Mouse (Mus musculus) limb, embryonic 11.5 days (tissue): ENCODE results near the gene Dpyd. TPM values are rescaled to one million over a fixed set of nuclear protein-coding genes. Genes with fewer than 3 reads are reported as not detected.

Experiments used
- ATAC-seq: fragments of 200-750 bp; cut with Nextera tagmentation; 2 replicates; pipeline ENCODE4 v1.8.0; 2017; ENCODE audit warnings: low read depth; ENCODE audit not compliant: insufficient number of reproducible peaks, low FRiP score, low TSS enrichment
- DNase-seq: peaks from one replicate; pipeline ENCODE4 v3.0.0-alpha.2; 2015; ENCODE audit warnings: low spot score
- H3K27ac ChIP-seq: fragments of 300-500 bp; sonication (generic); replicated peaks from 2 replicates; pipeline ENCODE4 v1.5.1; 2014; ENCODE audit warnings: low read depth, mild to moderate bottlenecking, low read length
- H3K27me3 ChIP-seq: fragments of 300-500 bp; sonication (generic); 2 replicates; pipeline ENCODE4 v1.6.1; 2014; ENCODE audit warnings: mild to moderate bottlenecking, low read length, mixed read lengths; ENCODE audit not compliant: control insufficient read depth, insufficient read depth
- H3K36me3 ChIP-seq: fragments of 300-500 bp; sonication (generic); 2 replicates; pipeline ENCODE4 v1.6.1; 2014; ENCODE audit warnings: mild to moderate bottlenecking, low read length, moderate library complexity, mixed read lengths; ENCODE audit not compliant: control insufficient read depth, insufficient read depth
- H3K4me1 ChIP-seq: fragments of 300-500 bp; sonication (generic); 2 replicates; pipeline ENCODE4 v1.6.1; 2014; ENCODE audit warnings: low read length, mixed read lengths; ENCODE audit not compliant: control insufficient read depth, insufficient read depth
- H3K4me2 ChIP-seq: fragments of 300-500 bp; sonication (generic); 2 replicates; pipeline ENCODE4 v1.6.1; 2014; ENCODE audit warnings: low read depth, mild to moderate bottlenecking, moderate library complexity; ENCODE audit not compliant: severe bottlenecking
- H3K4me3 ChIP-seq: fragments of 300-500 bp; sonication (generic); 2 replicates; pipeline ENCODE4 v1.5.1; 2014; ENCODE audit warnings: low read depth, low read length
- H3K9ac ChIP-seq: fragments of 300-500 bp; sonication (generic); 2 replicates; pipeline ENCODE4 v1.6.1; 2014; ENCODE audit warnings: mild to moderate bottlenecking, low read length
- H3K9me3 ChIP-seq: fragments of 300-500 bp; sonication (generic); 2 replicates; pipeline ENCODE4 v1.6.1; 2016; ENCODE audit warnings: low read length; ENCODE audit not compliant: control insufficient read depth
- WGBS: fragments of 180-500 bp; shearing (Covaris S2); extraction: QIAGEN DNeasy Blood & Tissue Kit; methylation state at CpG from one replicate; pipeline ENCODE4 v1.1.7; 2014; 5-methylcytosine and 5-hydroxymethylcytosine counted together
- polyA plus RNA-seq: library from polyadenylated mRNA; unstranded; fragments of >200 nt; fragmentation: Nextera tagmentation; extraction: Ambion mirVana; gene quantifications from 2 replicates; pipeline ENCODE4 v1.2.1, GENCODE M21; 2014

Gene Dpyd
- polyA plus RNA-seq, 1 experiment from 2014 or later, result 7.4 TPM

DNA sequence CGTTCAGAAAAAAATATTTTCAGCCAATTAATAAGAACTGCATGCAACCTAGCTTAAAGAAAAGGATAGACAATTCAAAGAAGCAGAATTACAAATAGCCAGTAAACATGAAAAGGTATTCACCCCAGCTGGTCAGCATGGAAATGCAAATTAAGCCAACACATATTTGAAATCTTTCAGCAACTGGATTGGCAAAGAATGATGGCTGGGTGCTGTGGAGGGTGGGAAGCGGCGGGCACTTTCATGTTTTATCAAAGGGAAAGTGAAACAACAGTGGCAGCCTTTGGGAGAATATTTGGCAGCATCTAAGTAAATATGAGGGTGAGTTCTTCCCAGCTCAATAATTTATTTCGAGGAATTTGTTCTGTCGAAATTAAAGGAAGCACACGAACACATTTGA is 603.8 kb downstream of the Dpyd start:
- no peak for ATAC-seq
- Histone ChIP-seq H3K36me3 (no peaks in the 10 kb centered on the region), H3K4me3 (no peak overlapping the region), H3K4me2 (no peak overlapping the region), H3K27me3 (no peaks in the 10 kb centered on the region), H3K4me1 (no peaks in the 10 kb centered on the region), H3K27ac (no peak overlapping the region), H3K9ac (no peak overlapping the region), H3K9me3 (no peaks in the 10 kb centered on the region)
- no peak for DNase-seq
- 76% methylated on average over 6 of the region's 6 CpGs for WGBS

DNA sequence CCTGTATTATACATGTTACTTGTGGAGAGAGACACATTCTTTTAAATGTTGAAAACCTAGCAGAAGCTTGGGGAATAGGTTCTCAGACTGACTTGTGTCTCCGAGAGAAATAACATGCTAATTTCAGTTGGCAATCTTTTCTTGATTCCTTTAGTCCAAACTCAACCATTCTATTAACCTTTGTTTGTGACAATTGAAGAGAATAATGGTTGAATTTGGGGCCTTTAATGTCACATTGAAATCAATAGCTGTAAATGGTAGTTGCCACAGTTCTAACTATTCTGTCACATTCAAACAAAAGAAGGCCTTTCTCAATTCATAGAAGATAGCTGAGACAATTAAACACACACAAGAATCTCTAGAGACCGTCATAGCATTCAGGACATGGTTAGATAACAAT is 606.2 kb downstream of the Dpyd start:
- Histone ChIP-seq H3K4me3 (no peak overlapping the region), H3K9ac (no peak overlapping the region), H3K9me3 (no peaks in the 10 kb centered on the region), H3K27me3 (no peaks in the 10 kb centered on the region), H3K36me3 (no peaks in the 10 kb centered on the region), H3K4me2 (no peak overlapping the region), H3K27ac (no peak overlapping the region), H3K4me1 (no peaks in the 10 kb centered on the region)
- ATAC-seq (no peak), DNase-seq (no peak)
- 73% methylated on average over 2 of the region's 2 CpGs for WGBS

DNA sequence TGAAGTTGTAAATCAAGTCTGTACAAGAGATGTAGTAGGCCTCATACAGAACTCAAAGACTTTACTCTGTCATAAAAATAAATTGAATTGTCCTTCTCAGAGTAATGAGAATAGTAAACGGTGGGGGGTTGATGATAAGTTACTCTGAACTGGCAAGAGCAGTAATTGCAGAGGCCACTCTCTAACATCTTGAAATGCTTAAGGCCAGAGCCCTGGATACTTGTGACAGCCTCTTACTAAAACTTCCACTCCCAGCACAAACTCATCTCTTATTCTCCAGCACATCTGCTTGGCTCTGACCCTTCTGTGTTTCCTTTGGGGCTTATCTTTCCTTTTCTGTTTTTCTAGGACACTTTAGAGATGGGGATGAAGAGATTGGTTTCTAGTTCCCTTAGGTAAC is 606.7 kb downstream of the Dpyd start:
- H3K27me3 ChIP-seq, result no peaks in the 10 kb centered on the region
- 10% methylated on average over 1 of the region's 1 CpGs for WGBS
- H3K4me2 ChIP-seq, result no peak overlapping the region
- DNase-seq (no peak), ATAC-seq (peak; percentile 68; the same call in 1 of the 2 replicates)
- no peaks in the 10 kb centered on the region for H3K36me3 ChIP-seq
- H3K4me1 ChIP-seq, result no peaks in the 10 kb centered on the region
- no peak overlapping the region for H3K9ac ChIP-seq
- H3K27ac ChIP-seq, result no peak overlapping the region
- H3K9me3 ChIP-seq, result no peaks in the 10 kb centered on the region
- no peak overlapping the region for H3K4me3 ChIP-seq

DNA sequence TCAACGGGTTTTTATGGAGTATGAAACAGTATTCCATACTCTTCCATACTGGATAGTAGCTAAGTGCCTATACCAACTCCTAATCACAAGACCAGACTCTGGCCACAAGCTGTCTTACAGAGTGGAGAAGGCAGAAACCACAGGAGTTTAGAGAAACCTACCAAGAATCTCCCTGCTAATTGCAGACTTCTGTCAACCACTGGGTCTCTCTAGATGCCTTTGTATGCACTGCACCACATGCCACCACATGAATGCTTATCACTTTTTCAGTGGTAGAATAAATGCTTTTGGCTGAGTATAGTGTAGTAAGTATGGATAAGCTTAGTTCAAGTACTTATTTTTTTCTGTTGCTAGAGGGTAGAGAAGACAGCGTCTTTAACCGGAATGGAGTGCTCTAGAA is 621.3 kb downstream of the Dpyd start:
- H3K4me2 ChIP-seq, result no peak overlapping the region
- H3K9me3 ChIP-seq, result no peaks in the 10 kb centered on the region
- DNase-seq (no peak), ATAC-seq (no peak)
- no peak overlapping the region for H3K4me3 ChIP-seq
- WGBS, result 92% methylated on average over 3 of the region's 3 CpGs
- H3K4me1 ChIP-seq, result no peaks in the 10 kb centered on the region
- no peaks in the 10 kb centered on the region for H3K36me3 ChIP-seq
- H3K27ac ChIP-seq, result no peak overlapping the region
- H3K27me3 ChIP-seq, result no peaks in the 10 kb centered on the region
- no peak overlapping the region for H3K9ac ChIP-seq

DNA sequence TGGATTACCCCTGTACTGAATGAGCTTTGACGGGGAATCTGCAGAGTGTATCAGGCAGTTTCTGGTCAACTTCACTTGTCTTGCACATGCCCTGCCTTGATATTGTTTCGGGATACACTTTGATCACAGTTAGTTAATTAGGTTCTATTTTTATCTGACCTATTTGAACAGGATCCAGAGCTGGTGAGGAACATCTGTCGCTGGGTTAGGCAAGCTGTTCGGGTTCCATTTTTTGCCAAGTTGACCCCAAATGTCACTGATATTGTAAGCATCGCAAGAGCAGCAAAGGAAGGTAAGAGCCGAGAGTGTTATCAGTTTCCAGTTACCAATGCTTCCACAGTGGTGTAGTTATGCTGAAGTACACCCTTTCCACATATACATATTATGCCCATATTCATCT is 632.1 kb downstream of the Dpyd start:
- Histone ChIP-seq H3K9ac (no peak overlapping the region), H3K4me2 (no peak overlapping the region), H3K4me1 (no peaks in the 10 kb centered on the region), H3K4me3 (no peak overlapping the region), H3K9me3 (no peaks in the 10 kb centered on the region), H3K27me3 (no peaks in the 10 kb centered on the region), H3K36me3 (no peaks in the 10 kb centered on the region), H3K27ac (no peak overlapping the region)
- no peak for DNase-seq
- no peak for ATAC-seq
- 85% methylated on average over 6 of the region's 6 CpGs for WGBS

DNA sequence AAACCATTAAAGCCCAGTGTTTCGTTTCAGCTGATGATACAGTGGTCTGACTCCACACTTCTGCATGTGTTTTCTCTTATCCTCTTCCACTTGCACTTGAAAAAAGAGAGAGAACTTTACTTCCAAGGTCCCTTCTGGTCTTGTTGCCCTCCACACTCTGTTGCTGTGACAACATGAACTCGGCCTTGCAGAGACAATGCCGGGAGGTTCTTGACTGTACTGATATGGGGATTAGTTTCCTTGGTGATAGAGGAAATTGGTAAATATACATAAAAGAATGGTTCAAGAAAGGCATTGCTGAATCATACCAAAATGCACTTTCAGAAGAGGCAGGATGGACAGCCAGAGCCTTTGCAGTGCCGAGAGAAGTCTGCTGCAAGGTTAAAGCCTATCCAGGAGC is 633.7 kb downstream of the Dpyd start:
- H3K27me3 ChIP-seq, result no peaks in the 10 kb centered on the region
- H3K4me2 ChIP-seq, result no peak overlapping the region
- H3K4me3 ChIP-seq, result no peak overlapping the region
- no peak overlapping the region for H3K27ac ChIP-seq
- WGBS, result 88% methylated on average over 4 of the region's 4 CpGs
- no peaks in the 10 kb centered on the region for H3K36me3 ChIP-seq
- no peaks in the 10 kb centered on the region for H3K4me1 ChIP-seq
- no peaks in the 10 kb centered on the region for H3K9me3 ChIP-seq
- no peak overlapping the region for H3K9ac ChIP-seq
- ATAC-seq (no peak), DNase-seq (no peak)

DNA sequence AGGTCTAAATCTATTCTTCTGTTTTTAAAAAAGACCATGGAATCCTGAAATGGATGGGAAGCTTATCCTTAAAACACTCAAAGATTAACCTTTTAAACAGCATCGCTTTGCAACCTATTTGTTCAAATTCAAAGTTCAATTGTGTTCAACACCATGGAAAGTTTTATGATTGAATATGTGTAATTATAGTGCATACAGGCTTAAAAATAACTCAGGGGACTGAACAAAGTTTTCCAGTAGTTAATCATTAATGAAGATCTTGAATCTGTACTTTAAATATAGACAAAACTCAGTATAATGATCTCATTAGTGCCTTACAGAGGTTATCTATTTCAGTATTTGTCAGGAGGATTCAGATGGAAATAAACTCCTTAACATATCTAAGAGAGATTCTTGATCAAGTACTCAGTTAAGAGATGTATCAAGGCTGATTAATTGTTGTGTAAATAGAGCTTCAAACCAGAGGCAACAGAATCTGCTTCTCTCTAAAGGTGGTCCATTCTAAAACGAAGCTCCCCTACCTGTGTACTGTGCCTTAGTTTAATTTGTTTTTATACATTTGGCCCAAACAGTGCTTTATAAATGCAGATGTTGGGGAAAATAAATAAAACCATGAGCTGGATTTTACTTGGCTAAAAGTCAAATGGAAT is 659.0 kb downstream of the Dpyd start:
- no peak overlapping the region for H3K27ac ChIP-seq
- no peaks in the 10 kb centered on the region for H3K27me3 ChIP-seq
- 72% methylated on average over 2 of the region's 2 CpGs for WGBS
- no peaks in the 10 kb centered on the region for H3K36me3 ChIP-seq
- DNase-seq (no peak), ATAC-seq (no peak)
- H3K9me3 ChIP-seq, result no peaks in the 10 kb centered on the region
- H3K4me1 ChIP-seq, result no peaks in the 10 kb centered on the region
- no peak overlapping the region for H3K4me2 ChIP-seq
- no peak overlapping the region for H3K9ac ChIP-seq
- H3K4me3 ChIP-seq, result no peak overlapping the region

DNA sequence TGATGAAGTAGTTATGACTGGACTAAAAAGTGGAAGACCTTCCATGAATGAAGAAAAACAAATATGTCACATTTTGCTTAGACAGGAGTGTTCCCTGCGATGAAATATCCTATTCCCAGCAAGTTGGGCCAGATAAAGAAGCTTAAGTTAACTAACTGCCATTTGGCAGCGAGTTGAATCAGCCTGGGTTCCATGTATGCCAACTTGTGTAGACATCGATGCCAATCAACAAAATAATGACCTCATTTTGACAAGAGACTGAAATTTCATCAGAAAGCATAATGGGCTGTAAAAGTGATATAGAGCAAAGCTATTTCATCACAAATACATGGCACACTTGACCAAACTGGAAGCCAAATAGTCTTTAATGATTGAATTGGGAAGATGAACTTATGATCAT is 681.3 kb downstream of the Dpyd start:
- no peaks in the 10 kb centered on the region for H3K36me3 ChIP-seq
- H3K27me3 ChIP-seq, result no peaks in the 10 kb centered on the region
- 86% methylated on average over 3 of the region's 3 CpGs for WGBS
- no peak overlapping the region for H3K9ac ChIP-seq
- no peaks in the 10 kb centered on the region for H3K9me3 ChIP-seq
- no peak for DNase-seq
- no peak overlapping the region for H3K4me2 ChIP-seq
- no peak overlapping the region for H3K27ac ChIP-seq
- no peak overlapping the region for H3K4me3 ChIP-seq
- no peaks in the 10 kb centered on the region for H3K4me1 ChIP-seq
- no peak for ATAC-seq

DNA sequence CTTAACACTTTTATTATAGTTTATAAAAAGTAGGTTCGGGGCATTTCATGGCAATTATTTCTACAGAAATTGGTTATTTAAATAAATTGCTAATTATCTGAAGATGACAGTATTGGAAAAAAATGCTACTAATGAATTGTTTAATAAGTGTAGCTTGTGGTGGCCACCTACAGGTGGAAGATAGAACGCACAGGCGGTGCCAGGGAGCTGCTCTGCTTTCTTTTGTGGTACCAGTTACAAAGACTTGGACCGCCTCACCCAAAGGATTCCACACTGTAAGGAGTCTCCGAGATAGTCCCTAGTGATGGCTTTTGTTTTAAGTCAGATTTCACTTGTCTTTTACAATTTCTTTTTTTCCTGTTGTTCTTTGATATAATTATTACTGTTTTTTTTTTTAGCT is 694.6 kb downstream of the Dpyd start:
- no peak for ATAC-seq
- H3K4me2 ChIP-seq, result no peak overlapping the region
- H3K4me3 ChIP-seq, result no peak overlapping the region
- no peaks in the 10 kb centered on the region for H3K4me1 ChIP-seq
- H3K36me3 ChIP-seq, result no peaks in the 10 kb centered on the region
- no peak overlapping the region for H3K27ac ChIP-seq
- DNase-seq, result no peak
- H3K9ac ChIP-seq, result no peak overlapping the region
- WGBS, result 66% methylated on average over 5 of the region's 5 CpGs
- no peaks in the 10 kb centered on the region for H3K27me3 ChIP-seq
- no peaks in the 10 kb centered on the region for H3K9me3 ChIP-seq
